Mouse (Mus musculus) erythroblast, embryonic 14.5 days (primary cell): ENCODE measurements at regions not wholly inside any gene's neighbourhood (a gene's known extent, or its start where the extent isn't known, plus 50 kb on each side); places are given as distances from the start of the nearest gene placed in this dataset.

Experiments used
- GATA1 ChIP-seq: IDR thresholded peaks from 2 replicates; pipeline ENCODE4 v1.6.1; 2012; ENCODE audit warnings: low read length, inconsistent platforms, mixed read lengths
- TAL1 ChIP-seq: IDR thresholded peaks from 3 replicates; pipeline ENCODE4 v1.6.1; 2012; ENCODE audit warnings: low read length, inconsistent platforms, mixed read lengths

DNA sequence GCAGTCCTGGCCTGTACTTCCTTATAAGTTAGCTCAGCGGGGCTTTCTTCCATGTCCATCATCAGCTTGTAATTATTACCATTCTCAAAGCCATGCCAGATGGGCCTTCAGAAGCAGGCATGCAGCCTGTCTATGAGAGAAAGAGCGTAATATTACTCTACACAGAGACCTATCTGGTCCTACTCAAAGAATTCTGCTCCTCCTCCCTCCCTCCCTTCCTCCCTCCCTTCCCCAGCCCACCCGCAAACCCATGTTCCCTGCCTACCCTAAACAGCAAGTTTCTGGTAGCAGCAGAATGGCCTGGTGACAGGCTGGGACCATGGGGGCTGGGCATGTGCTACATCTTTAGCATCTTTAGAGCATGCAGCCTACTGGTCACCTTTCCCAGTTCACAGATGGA is 184.9 kb upstream of the Cdkn3 start:
- no peak for TF ChIP-seq GATA1
- TF ChIP-seq TAL1, result no peak
